Mouse (Mus musculus): ENCODE measurements around the gene Ncoa4.
"Not testable (repeated sequence)": the region's sequence is repeated elsewhere in the genome, so short reads cannot be mapped to it uniquely, and the experiment has no call there.

Gene Ncoa4

GRCm38 (mm10) chr14:32161090-32161885 is 1.6 kb downstream of the Ncoa4 start:
- no peak for DNase-seq

GRCm38 (mm10) chr14:32162231-32162630 is 2.6 kb downstream of the Ncoa4 start:
- DNase-seq, result no peak

DNA sequence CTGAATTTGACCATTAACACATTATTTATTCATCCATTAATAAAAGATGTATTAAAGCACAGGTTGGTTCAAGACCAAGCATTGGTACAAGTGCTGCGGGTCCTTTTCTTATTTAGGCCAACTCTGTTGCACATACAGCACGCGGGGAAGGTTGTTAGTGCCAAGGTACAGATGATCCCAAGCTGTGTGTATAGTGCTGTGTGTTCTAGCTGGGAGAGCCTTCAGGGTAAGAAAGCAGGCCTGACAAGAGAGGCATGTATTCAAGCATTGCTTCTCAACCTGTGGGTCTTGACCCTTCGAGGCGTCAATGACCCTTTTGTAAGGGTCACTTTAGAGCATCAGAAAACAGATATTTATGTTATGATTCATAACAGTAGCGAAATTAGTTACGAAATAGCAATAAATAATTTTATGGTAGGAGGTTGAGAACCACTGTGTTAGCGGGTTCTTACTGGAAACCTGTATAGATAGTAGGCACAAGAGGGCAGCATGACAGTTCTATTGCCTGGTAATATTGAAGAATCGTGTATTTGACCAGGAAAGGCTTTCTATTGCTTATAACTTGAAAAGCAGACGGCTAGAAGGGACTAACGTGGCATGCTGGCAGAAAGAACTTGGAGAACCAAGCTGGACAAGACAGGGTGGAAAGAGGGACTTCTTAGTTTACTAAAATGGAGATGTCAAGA is 3.7 kb downstream of the Ncoa4 start:
- DNase-seq, result no peak

GRCm38 (mm10) chr14:32164173-32165051 is 4.7 kb downstream of the Ncoa4 start:
- no peak for DNase-seq

DNA sequence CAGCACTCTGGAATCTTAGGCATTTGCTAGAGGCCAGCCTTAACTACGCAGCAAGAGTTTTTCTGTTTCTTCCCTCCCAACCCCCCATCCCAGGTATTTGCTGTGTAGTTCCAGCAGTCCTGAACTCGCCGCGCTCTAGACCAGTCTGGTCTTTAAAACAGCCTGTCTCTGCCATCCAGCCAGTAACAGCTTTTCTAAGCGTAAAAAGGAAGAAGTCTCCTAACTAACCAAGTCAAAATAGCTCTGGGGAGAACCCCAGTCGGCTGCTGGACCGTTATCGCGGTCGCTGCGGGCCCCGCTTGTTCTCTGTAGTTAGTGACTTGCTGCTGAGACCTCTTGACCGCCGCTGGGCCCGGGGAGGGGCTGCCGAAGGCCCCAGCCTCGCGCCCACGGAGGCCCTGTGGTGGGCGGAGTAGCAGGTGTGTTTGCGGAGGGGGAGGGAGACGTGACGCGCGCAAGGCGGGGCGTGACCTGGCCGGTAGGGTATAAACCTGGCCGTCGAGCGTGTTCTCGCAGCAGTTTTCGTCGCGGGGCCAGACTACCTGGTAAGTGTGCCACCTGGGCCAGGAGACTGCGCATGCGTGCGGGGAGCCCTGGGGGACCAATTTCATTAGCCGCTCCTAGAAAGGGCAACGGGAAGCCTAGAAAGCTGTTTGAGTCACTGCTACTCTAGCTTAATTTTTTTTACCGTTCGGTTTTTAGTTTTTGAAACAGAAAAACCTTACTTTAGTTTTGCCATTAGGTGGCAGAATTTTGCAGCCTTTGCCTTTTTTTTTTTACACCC is 5.8 kb downstream of the Ncoa4 start:
- peak; percentile 89 for DNase-seq

DNA sequence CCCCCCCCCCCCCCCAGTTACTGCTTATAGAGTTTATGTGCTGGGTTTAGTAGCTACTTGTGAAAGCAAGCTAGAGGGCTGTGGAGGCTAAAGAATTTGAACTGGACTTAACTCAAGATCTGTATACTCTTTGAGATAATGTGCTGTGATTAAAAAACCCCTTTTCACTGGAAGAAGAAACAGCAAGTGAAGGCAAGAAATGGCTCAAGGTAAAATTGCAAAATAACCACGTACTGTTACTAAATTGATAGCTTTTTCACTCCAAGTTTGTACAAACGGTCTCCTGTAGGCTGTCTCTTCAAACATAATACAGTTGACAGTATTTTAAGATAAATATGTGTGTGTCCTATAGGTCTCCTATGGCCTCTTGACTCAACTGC is 6.4 kb downstream of the Ncoa4 start:
- DNase-seq, result no peak

GRCm38 (mm10) chr14:32166840-32167239 is 7.2 kb downstream of the Ncoa4 start:
- no peak for DNase-seq

DNA sequence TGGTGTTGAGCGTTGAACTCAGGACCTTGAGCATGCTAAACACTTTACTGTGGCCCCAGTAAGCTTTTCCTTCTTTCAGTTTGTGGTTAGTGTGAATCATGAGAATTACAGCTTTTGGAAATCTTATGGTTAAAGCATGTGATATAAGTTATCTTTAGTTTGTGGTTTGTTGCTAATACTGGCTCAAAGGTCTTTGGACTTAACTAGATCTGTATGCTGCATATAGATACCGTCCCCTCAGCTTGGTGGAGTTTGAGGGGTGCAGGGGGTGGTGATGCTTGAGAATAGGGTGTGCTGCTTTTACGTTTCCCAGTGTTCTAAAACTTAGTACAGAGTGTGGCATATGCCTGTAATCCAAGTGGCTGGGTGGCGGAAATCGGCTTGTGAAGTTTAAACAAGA is 7.7 kb downstream of the Ncoa4 start:
- DNase-seq, result no peak

GRCm38 (mm10) chr14:32168653-32169231 is 9.1 kb downstream of the Ncoa4 start:
- no peak for DNase-seq

DNA sequence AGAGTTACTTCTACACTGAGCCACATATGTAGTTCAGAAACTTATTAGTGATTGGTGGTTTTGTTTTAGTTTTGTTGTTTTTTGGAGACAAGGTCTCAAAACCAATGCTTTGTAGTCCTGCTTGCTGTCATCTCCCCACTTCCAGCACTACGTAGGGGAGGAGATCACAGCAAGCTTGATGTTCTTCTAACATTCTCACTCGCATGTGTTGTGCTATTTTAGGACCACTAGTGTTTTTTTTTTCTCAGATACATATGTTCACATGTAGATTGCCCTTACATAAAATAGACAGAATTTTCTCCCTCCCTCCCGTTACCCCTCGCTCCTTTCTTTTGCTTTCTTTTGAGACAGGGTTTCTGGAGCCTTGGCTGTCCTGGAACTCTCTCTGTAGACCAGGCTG is 10.5 kb downstream of the Ncoa4 start:
- DNase-seq, result no peak

DNA sequence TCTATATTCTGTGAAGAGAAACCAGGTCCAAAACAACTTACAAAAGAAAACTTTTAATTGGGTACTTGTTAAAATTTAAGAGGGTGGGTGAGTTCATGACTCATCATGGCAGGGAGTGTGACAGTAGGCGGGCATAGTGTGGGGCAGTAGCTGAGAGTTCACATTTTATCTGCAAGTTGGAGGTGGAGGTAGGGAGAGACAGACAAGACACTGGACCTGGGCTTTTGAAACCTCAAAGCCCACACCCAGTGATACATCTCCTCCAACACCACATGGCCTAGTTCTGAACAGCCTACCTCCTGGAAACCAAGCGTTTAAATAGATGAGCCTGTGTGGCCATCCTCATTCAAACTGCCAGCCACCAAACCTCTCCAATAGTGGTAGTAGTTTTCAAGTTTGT is 15.6 kb downstream of the Ncoa4 start:
- no peak for DNase-seq

- not testable (repeated sequence) for DNase-seq
These were observed 16.9 kb downstream of the Ncoa4 start for GRCm38 (mm10) chr14:32176590-32176989.

- DNase-seq, result no peak
These were observed 19.9 kb downstream of the Ncoa4 start for GRCm38 (mm10) chr14:32179393-32180195.

GRCm38 (mm10) chr14:32180861-32181260 is 21.2 kb downstream of the Ncoa4 start:
- no peak for DNase-seq

DNA sequence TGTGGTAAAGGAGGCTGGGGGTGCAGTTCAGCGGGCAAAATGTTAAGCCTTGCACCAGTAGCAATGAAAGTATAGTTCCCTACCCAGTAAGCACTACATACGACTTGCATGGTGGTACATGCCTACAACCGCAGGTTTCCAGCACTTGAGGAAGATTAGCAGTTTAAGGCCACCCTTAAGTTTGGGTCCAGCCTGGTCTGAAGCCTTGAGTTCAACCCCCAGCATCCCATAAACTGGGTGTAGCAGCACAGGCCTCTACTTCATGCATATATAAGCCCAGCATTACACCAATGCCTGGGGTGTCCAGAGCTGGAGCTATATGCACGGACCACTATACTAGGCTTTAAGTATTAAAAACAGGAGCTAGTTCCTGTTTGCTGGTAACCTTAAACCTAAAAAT is 24.2 kb downstream of the Ncoa4 start:
- DNase-seq, result no peak

GRCm38 (mm10) chr14:32190627-32191391 is 31.1 kb downstream of the Ncoa4 start:
- DNase-seq, result no peak

DNA sequence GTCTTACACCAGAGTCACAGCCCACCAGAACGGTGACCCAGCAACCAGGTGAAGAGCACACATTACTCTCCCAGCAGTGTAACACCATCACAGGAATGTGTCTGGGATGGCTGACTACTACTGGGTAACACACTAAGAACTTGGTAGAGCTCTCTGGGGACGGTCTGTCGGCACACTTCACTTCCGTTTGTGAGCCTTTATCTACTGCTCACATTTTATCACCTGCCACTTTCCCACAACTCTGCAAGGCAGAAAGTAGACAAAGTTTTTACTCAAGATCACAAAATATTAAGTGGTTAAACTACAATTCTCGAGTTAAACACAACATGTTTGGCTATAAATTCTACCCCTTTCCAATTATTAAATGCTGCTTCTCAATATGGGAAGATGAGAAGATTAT is 32.3 kb downstream of the Ncoa4 start:
- DNase-seq, result no peak

DNA sequence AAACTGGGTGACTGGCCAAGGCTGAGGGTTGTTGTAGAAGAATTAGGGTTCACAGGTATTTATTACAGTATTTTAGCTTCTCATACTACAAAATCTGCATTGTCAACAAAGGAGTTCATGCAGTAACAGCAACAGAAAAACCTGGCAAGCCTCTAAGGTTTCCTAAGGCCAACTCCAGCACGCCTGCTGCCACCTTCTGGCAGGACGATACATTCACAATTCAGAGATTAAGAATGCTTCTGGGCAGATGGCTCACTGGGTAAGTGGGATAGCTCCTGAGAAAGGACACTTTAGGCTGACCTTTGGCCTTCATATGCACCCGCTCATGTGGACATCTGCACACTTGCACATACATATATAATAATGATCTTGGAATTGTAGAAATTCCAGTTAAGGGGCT is 32.8 kb downstream of the Ncoa4 start:
- peak; percentile 62 for DNase-seq

DNA sequence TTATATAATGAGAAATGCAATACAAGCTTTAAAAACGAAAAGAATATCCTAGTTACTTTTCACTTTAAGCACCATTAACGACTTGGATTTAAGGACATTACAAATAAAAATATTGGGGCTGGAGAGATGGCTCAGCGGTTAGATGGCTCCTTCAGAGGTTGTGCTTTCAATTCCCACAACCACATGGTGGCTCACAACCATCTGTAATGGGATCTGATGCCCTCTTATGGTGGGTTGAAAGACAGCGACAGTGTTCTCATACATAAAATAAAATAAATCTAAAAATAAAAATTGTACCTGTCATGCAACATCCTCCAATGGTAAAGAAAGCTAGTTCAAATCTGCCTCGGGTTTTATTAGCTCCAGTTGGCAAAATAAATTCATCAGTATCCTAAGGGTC is 33.9 kb downstream of the Ncoa4 start:
- DNase-seq, result not testable (repeated sequence)

- DNase-seq, result peak; percentile 18
These were observed 41.7 kb downstream of the Ncoa4 start for GRCm38 (mm10) chr14:32201354-32201753.
